Mouse (Mus musculus) gastrocnemius, postnatal 14 days (tissue): ENCODE data around the gene Zwilch. TPM values are rescaled to one million over a fixed set of nuclear protein-coding genes. Genes with fewer than 3 reads are reported as not detected.
"Not testable (repeated sequence)": the region's sequence is repeated elsewhere in the genome, so short reads cannot be mapped to it uniquely, and the experiment has no call there.

Source experiments
- DNase-seq: peaks from one replicate; pipeline ENCODE4 v3.0.0; 2021; ENCODE audit warnings: mixed read lengths
- intact Hi-C: fragments of 180-260 bp; cut with DNase I; formaldehyde crosslinking; loops from one replicate; pipeline ENCODE4 v1.15.1; 2025; ENCODE audit warnings: low total_unique reads
- long read RNA-seq, 2 experiments: library from polyadenylated mRNA; stranded (forward); transcript quantifications; one replicate each; pipeline ENCODE4 v2.0.0; 2021
- total RNA-seq, 2 experiments: library from RNA; stranded (reverse); gene quantifications; 2 replicates each; pipeline ENCODE4 v1.2.3; 2021

Zwilch gene
- total RNA-seq: 1 to 10 TPM; 1.9 to 2.1 TPM
- long read RNA-seq, experiment 1, partial matches to known transcripts: 0 of 1 reads
- long read RNA-seq, experiment 1, other reads (novel, unspliced or antisense): 0 of 1 reads
- long read RNA-seq, experiment 2, partial matches to known transcripts: 0 of 2 reads
- long read RNA-seq, experiment 2, other reads (novel, unspliced or antisense): 1 of 2 reads

- DNase-seq: peak; percentile 77
- intact Hi-C loops: no loop called here
Measured at GRCm38 (mm10) chr9:64172816-64173665, at the start of gene Zwilch, which contains the start of gene Rpl4. Zwilch (minus strand) TSS chr9:64173104. Rpl4 (plus strand) TSS chr9:64173375.

GRCm38 (mm10) chr9:64222098-64222497 is 49.2 kb upstream of the Zwilch start:
- intact Hi-C loops: no loop called here
- DNase-seq: no peak

GRCm38 (mm10) chr9:64221480-64221879 is 48.6 kb upstream of the Zwilch start:
- intact Hi-C loops: no loop called here

GRCm38 (mm10) chr9:64220603-64221002 is 47.7 kb upstream of the Zwilch start:
- no peak for DNase-seq
- intact Hi-C loops: no loop called here

More at GRCm38 (mm10) chr9:64221480-64221879, 48.6 kb upstream of the Zwilch start:
- no peak for DNase-seq

DNA sequence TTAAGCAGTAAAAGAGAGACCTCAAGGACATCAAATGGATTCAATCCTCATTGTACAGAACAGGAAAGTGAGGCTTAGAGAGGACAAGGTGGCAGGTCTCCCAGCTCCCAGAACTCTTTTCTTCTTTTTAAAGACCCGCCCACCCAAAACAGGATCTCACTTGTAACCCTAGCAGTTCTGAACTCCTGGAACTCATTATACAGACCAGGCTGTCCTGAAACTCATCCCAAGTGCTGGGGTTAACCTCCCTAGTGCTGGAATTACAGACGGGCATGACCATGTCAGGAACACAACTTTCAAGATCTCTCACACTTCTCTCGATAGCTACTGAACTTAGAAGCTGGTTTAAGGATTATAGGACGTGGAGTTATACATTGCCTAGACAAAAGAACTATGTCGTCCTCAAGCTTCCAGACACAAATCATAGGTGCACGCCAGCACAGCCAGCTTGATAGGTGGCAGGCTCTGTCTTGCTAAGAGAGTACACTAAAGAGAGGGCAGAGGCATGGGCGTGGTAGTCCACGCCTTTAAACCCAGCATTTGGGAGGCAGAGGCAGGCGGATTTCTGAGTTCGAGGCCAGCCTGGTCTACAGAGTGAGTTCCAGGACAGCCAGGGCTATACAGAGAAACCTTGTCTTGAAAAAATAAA is 47.0 kb upstream of the Zwilch start:
- intact Hi-C loops: no loop called here
- no peak for DNase-seq

DNA sequence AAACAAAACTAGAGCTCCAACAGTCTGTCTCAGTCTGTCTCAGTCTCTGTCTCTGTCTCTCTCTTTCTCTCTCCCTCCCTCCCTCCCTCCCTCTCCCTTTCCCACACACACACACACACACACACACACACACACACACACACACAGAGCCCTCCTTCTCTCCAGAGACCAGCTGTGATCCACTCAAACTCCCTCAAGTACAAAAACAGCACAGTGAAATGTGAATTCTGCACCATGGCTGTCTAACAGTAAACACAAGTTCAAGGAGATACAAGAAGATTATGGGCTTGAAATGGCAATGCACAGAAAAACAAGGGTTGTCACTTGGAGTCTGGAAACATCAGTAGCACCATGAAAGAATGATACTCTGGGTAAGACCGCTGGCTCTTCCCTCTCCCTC is 46.4 kb upstream of the Zwilch start:
- intact Hi-C loops: no loop called here
- DNase-seq: no peak

DNA sequence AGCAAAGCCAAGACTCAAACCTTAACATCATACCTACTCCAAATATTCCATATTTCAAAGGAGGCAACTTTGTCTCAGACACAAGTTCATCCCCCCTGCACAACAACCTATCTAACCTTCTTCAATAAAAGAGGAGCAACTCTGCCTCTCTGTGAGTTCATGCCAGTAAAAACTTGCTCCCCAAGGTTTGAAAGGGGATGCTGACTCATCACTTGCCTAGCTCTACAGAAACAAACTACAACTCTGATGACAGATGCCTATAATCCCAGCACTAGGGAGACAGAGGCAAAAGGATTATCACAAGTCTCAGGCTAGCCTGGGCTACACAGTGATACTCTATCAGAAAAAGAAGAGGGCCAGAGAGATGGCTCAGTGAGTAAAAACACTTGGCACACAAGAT is 45.0 kb upstream of the Zwilch start:
- DNase-seq: no peak
- intact Hi-C loops: no loop called here

DNA sequence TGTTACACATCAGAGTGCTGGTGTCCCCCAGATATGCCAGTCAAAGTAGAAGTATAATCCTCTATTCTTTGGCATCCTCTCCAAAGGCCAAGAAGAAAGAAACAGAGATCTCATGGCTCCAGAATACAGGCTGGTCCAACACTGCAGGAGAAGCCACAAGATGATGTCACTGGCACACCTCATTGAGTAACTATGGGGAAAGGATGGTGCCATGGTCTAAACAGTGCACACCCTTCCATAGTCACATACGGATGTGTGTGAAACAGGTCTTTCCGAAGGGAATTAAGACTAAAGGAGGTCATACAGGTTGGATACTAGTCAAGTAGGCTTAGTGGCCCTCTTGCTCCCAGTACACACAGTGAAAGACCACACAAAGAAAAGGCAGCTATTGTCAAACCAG is 43.7 kb upstream of the Zwilch start:
- no peak for DNase-seq
- intact Hi-C loops: no loop called here

DNA sequence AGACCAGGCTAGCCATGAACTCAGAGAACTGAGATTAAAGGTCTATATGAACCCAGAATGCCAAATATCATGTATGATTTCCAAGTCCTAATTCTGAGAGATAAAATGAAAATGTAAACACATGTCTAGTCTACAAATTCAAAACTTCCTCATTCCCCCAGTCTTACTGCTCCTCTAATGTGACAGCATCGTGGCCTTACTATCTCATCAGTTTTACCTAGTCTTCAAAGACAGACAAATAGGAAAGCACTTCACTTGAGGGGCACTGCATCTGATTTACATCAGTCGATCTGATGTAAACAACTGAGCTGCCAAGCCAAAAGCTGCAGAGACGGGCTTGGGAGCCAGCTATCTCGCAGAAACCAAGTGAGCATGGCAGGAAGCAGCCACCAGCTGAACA is 43.2 kb upstream of the Zwilch start:
- DNase-seq: no peak
- intact Hi-C loops: no loop called here

DNA sequence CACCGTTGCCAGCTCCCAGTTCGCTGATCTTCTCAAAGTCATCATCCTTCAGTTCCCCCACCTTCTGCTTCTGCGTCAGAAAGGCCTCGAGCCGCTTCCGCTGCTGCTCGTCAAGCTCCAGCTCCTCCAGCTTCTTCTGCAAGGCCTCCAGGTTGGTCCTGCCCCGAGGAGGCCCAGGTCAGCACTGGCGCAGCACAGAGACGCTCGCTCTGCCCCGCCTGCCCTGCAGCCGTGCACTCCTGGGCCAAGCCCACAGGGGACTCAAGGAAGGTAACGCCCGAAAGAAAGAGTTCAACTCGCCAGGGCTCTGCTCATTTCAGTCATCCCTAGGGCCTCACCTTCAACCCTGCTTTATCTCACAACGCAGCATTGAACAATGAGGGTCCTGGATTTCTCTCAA is 41.5 kb upstream of the Zwilch start:
- no peak for DNase-seq
- intact Hi-C loops: no loop called here

DNA sequence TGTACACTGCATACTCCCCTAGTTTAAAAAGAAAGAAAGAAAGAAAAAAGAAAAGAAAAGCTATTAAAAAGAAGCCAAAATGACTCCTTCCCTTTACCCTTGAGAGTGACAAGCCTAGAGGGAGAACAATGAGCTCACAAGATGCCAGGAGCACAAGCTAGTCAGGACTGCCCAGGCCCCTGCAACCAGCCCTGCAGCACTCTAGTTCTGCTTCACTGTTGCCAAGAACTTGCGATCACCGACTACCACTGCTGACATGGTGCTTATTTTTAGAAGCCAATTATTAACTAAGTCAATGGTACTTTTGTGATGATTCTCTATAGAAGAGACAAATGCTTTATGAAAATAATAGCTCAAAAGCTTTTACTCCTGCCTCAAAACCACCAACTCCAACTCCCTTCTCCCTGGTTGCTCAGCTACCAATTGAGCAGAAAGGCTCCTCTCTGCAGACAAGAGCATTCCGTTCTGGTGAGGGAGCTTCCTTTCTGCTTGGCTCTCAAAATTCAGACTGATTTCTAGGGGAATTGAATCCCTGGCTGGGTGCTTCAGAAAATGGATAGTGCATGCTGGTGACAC is 34.7 kb upstream of the Zwilch start:
- no peak for DNase-seq
- intact Hi-C loops: no loop called here

- intact Hi-C loops: no loop called here
- DNase-seq: no peak
Measured at GRCm38 (mm10) chr9:64202866-64203265, 30.0 kb upstream of the Zwilch start.

DNA sequence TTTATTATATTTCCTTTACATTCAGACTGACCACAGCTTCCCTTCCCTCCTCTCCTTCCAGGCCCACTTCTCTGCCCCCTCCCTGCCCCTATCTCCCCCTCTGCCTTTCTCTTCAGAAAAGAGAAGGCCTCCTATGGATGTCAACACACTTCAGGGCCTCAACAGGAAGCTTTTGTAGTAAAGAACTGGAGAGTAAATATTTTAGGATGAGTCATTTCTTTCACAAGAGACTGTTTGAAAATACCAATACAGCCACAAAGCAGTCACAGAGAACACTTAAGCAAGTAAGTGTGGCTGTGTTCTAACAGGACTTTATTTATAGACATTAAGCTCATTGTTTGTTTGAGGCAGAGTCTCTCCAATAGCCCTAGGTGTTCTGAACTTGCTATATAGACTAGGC is 29.4 kb upstream of the Zwilch start:
- intact Hi-C loops: no loop called here
- no peak for DNase-seq

DNA sequence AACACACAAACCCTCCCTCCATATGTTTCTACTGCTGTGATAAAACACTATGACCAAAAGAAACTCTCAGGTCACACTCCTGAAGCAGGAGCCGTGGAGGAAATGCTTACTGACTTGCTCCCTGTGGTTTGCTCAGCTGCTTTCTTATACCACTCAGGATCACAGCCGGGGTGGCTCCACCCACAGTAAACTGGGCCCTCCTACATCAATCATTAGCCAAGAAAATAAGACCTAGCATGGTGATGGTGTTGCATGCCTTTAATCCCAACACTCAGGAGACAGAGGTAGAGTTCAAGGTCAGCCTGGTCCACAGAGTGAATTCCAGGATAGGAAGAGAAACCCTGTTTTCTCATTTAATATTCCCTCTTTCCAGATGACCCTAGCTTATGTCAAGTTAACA is 27.0 kb upstream of the Zwilch start:
- intact Hi-C loops: no loop called here
- DNase-seq: no peak

DNA sequence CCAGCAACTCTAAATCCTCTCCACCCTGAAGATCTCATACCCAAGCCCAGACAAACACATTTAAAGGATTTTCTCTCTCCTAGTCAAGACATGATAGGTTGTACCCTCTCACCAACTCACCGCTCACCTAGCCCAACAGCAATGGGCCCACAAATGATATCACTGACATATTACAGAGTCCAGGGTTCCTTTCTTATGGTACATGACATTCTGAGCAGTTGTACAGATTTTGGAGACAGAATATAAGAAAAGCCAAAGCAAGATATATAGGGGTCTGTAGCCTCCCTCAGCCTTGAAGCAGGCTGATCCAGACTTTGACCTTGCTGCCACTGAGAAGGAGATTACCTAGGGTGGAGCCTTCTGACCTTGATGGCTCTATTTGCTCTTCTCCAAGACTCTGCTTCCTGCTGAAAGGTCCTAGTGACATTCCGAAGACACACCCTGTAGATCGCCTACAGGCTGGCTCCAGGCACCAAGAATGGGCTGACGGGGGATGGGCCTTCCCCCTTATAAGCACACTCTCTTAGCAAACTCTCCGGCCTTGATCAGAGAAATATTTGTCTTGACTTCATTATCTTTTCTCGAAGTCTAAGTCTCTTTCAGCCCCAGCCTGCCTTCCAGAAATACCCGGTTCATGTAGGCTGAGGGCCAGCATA is 26.0 kb upstream of the Zwilch start:
- intact Hi-C loops: not testable (repeated sequence)

GRCm38 (mm10) chr9:64198068-64198762 is 25.3 kb upstream of the Zwilch start:
- no peak for DNase-seq
- intact Hi-C loops: no loop called here

More for the DNA sequence above, 26.0 kb upstream of the Zwilch start:
- DNase-seq: not testable (repeated sequence)

- DNase-seq: no peak
- intact Hi-C loops: no loop called here
Measured at GRCm38 (mm10) chr9:64197524-64197923, 24.6 kb upstream of the Zwilch start.

DNA sequence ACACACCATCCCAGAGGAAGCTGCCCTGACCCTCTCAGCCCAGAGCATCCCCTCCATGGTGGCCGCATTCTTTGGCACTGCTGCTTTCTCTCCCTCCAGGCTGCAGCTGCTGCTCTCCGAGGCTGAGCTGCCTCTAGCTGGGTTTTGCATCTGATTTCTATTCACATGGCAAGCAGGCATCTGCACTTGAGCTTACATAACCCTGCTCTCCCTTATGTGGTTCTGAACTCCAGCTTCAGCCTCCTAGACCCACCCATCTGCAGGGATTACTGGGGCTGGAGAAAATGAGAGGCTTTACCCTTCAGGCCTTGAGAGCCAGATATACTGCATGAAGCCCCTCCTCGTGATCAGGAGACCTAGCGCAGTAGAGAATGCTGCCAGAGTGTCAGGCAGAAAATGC is 22.6 kb upstream of the Zwilch start:
- no peak for DNase-seq
- intact Hi-C loops: no loop called here

- no peak for DNase-seq
- intact Hi-C loops: no loop called here
Measured at GRCm38 (mm10) chr9:64193879-64194278, 21.0 kb upstream of the Zwilch start.
